Mouse (Mus musculus) layer of hippocampus, postnatal 14 days (tissue): ENCODE data around the gene Pde3b. TPM values are rescaled to one million over a fixed set of nuclear protein-coding genes. Genes with fewer than 3 reads are reported as not detected.

ENCODE experiments used
- total RNA-seq, 2 experiments: library from RNA; stranded (reverse); gene quantifications; 2 replicates each; pipeline ENCODE4 v1.2.3; 2021

The Pde3b gene
- total RNA-seq, 2 experiments from 2014 or later, result 10.9 to 11.9 TPM

Other genes starting within 250 kb of the Pde3b start
- 10 to 100 TPM; 59.6 to 64.4 TPM for gene Copb1, start 160.6 kb upstream of the Pde3b start, total RNA-seq
- 100 to 1,000 TPM; 120 to 127 TPM for gene Psma1, start 139.2 kb upstream of the Pde3b start, total RNA-seq
- 1 to 10 TPM; 1.3 to 1.6 TPM for gene Cyp2r1, start 147.7 kb downstream of the Pde3b start, total RNA-seq
- 1 to 10 TPM; 2.4 to 2.7 TPM for gene Calca, start 221.1 kb downstream of the Pde3b start, total RNA-seq